Mouse (Mus musculus): ENCODE data around the gene Arhgef2.

The Arhgef2 gene

GRCm38 (mm10) chr3:88620992-88621536 is 15.3 kb downstream of the Arhgef2 start:
- DNase-seq (ENCODE audit: low read depth, low spot score): no peak

GRCm38 (mm10) chr3:88621537-88622112 is 15.9 kb downstream of the Arhgef2 start:
- no peak for DNase-seq (ENCODE audit: low read depth, low spot score)

GRCm38 (mm10) chr3:88622113-88622940 is 16.6 kb downstream of the Arhgef2 start:
- DNase-seq (ENCODE audit: low read depth, low spot score): no peak

GRCm38 (mm10) chr3:88622941-88623345 is 17.2 kb downstream of the Arhgef2 start:
- no peak for DNase-seq (ENCODE audit: low read depth, low spot score)

GRCm38 (mm10) chr3:88623346-88624135 is 17.8 kb downstream of the Arhgef2 start:
- DNase-seq (ENCODE audit: low read depth, low spot score): no peak

GRCm38 (mm10) chr3:88624324-88624723 is 18.6 kb downstream of the Arhgef2 start:
- no peak for DNase-seq (ENCODE audit: low read depth, low spot score)

- DNase-seq (ENCODE audit: low read depth, low spot score): peak; percentile 59
Observed at GRCm38 (mm10) chr3:88624951-88625350, 19.2 kb downstream of the Arhgef2 start.

- no peak for DNase-seq (ENCODE audit: low read depth, low spot score)
Observed at GRCm38 (mm10) chr3:88625531-88625930, 19.8 kb downstream of the Arhgef2 start.

GRCm38 (mm10) chr3:88626316-88626715 is 20.6 kb downstream of the Arhgef2 start:
- no peak for DNase-seq (ENCODE audit: low read depth, low spot score)

- no peak for DNase-seq (ENCODE audit: low read depth, low spot score)
Observed at GRCm38 (mm10) chr3:88627114-88627513, 21.3 kb downstream of the Arhgef2 start.

- no peak for DNase-seq (ENCODE audit: low read depth, low spot score)
Observed at GRCm38 (mm10) chr3:88627535-88627934, 21.8 kb downstream of the Arhgef2 start.

GRCm38 (mm10) chr3:88628766-88629165 is 23.0 kb downstream of the Arhgef2 start:
- DNase-seq (ENCODE audit: low read depth, low spot score): no peak

- no peak for DNase-seq (ENCODE audit: low read depth, low spot score)
Observed at GRCm38 (mm10) chr3:88629244-88629643, 23.5 kb downstream of the Arhgef2 start.

- no peak for DNase-seq (ENCODE audit: low read depth, low spot score)
Observed at GRCm38 (mm10) chr3:88630018-88630417, 24.3 kb downstream of the Arhgef2 start.

GRCm38 (mm10) chr3:88630849-88631341 is 25.1 kb downstream of the Arhgef2 start:
- DNase-seq (ENCODE audit: low read depth, low spot score): no peak

GRCm38 (mm10) chr3:88631921-88632587 is 26.3 kb downstream of the Arhgef2 start:
- DNase-seq (ENCODE audit: low read depth, low spot score): no peak

GRCm38 (mm10) chr3:88633056-88633455 is 27.3 kb downstream of the Arhgef2 start:
- no peak for DNase-seq (ENCODE audit: low read depth, low spot score)

- DNase-seq (ENCODE audit: low read depth, low spot score): no peak
Observed at GRCm38 (mm10) chr3:88635506-88636275, 29.9 kb downstream of the Arhgef2 start.

- DNase-seq (ENCODE audit: low read depth, low spot score): no peak
Observed at GRCm38 (mm10) chr3:88636555-88636986, 30.8 kb downstream of the Arhgef2 start.

- no peak for DNase-seq (ENCODE audit: low read depth, low spot score)
Observed at GRCm38 (mm10) chr3:88637134-88637533, 31.4 kb downstream of the Arhgef2 start.

All from skeletal muscle tissue, adult 2 months (tissue).